Mouse (Mus musculus): ENCODE measurements around the gene Eps15l1. TPM values are rescaled to one million over a fixed set of nuclear protein-coding genes. Genes with fewer than 3 reads are reported as not detected.

Eps15l1 gene
- total and polyA plus RNA-seq, 2 experiments from 2014 or later, result 45.5 to 66.0 TPM

DNA sequence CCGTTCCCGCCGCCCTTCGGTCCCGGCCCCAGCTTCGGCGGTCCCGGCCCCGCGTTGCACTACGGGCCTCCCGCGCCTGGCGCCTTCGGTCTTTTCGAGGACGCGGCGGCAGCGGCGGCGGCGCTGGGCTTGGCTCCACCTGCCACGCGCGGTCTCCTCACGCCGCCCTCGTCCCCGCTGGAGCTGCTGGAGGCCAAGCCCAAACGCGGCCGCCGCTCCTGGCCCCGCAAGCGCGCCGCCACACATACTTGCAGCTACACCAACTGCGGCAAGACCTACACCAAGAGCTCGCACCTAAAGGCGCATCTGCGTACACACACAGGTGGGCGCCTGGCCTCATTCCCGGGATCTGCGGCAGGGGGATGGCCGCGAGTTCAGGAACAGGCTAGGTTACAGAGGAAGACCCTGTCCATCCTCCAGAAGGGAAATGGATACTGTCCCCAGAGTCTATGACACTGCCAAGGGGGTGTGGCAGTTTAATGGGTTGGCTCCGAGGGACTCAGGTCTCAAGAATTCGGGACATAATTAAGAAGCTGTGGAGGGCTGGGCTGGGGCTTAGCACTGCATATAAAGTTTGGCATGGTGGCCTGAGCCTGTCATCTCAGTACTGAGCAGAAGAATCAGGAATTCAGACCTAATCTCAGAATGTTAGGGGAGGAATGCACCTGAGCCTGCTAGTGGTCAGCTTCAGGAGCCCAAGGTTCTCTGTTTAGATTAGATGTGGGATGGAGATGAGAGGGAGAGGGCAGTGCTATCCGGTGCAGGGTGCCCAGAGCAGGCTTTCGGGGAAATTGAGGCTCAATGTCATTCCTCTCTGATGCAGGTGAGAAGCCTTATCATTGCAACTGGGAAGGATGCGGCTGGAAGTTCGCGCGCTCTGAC lies 101.1 kb downstream of the Eps15l1 start:
- H3K4me3 ChIP-seq (ENCODE audit: low read length), result peak overlapping the region; percentile 53
- DNase-seq (ENCODE audit: low spot score) (peak; percentile 15), ATAC-seq (no peak)
- H3K27me3 ChIP-seq (ENCODE audit: insufficient read depth, low read length), result peaks cover 20% of the 10 kb centered on the region
- no peaks in the 10 kb centered on the region for H3K4me1 ChIP-seq (ENCODE audit: insufficient read depth, low read length)
- H3K27ac ChIP-seq, result no peak overlapping the region
- H3K9me3 ChIP-seq (ENCODE audit: low read length), result no peaks in the 10 kb centered on the region
- H3K36me3 ChIP-seq (ENCODE audit: insufficient read depth, low read length), result no peaks in the 10 kb centered on the region
- TF ChIP-seq CTCF (IDR thresholded peaks at IDR 0.05; ENCODE audit: low read depth), result no peak
- 9% methylated on average over 51 of the region's 55 CpGs for WGBS
- H3K4me2 ChIP-seq (ENCODE audit: low read depth, low read length), result peak overlapping the region; percentile 81
- peak overlapping the region; percentile 51 for H3K9ac ChIP-seq (replicated peaks; ENCODE audit: low read length)

- ATAC-seq, result no peak
- H3K9me3 ChIP-seq (ENCODE audit: low read length), result no peaks in the 10 kb centered on the region
- no peaks in the 10 kb centered on the region for H3K4me1 ChIP-seq (ENCODE audit: insufficient read depth, low read length)
- H3K27me3 ChIP-seq (ENCODE audit: insufficient read depth, low read length), result peaks cover 20% of the 10 kb centered on the region
- 5% methylated on average over 35 of the region's 48 CpGs for WGBS
- peak overlapping the region; percentile 51 for H3K9ac ChIP-seq (replicated peaks; ENCODE audit: low read length)
- peak overlapping the region; percentile 81 for H3K4me2 ChIP-seq (ENCODE audit: low read depth, low read length)
- H3K36me3 ChIP-seq (ENCODE audit: insufficient read depth, low read length), result no peaks in the 10 kb centered on the region
- peak overlapping the region; percentile 53 for H3K4me3 ChIP-seq (ENCODE audit: low read length)
- no peak for DNase-seq (ENCODE audit: low spot score)
- no peak for TF ChIP-seq CTCF (IDR thresholded peaks at IDR 0.05; ENCODE audit: low read depth)
- peak overlapping the region; percentile 11; the same call in 1 of the 2 replicates for H3K27ac ChIP-seq
Observed at GRCm38 (mm10) chr8:72319397-72319796, 101.9 kb downstream of the Eps15l1 start.

- H3K4me2 ChIP-seq (ENCODE audit: low read depth, low read length), result peak within 1 kb of the TSS; percentile 81
- H3K27ac ChIP-seq, result peak within 1 kb of the TSS; percentile 11; the same call in 1 of the 2 replicates
- peaks cover 20% of the 10 kb centered on the region for H3K27me3 ChIP-seq (ENCODE audit: insufficient read depth, low read length)
- DNase-seq (ENCODE audit: low spot score) (peak; percentile 88), ATAC-seq (peak; percentile 95)
- H3K4me1 ChIP-seq (ENCODE audit: insufficient read depth, low read length), result no peaks in the 10 kb centered on the region
- no peaks in the 10 kb centered on the region for H3K9me3 ChIP-seq (ENCODE audit: low read length)
- TF ChIP-seq CTCF (IDR thresholded peaks at IDR 0.05; ENCODE audit: low read depth), result no peak
- H3K9ac ChIP-seq (replicated peaks; ENCODE audit: low read length), result peak within 1 kb of the TSS; percentile 51
- peak within 1 kb of the TSS; percentile 53 for H3K4me3 ChIP-seq (ENCODE audit: low read length)
- H3K36me3 ChIP-seq (ENCODE audit: insufficient read depth, low read length), result no peaks in the 10 kb centered on the region
- under 1% methylated on average over 42 of the region's 46 CpGs for WGBS
Observed at GRCm38 (mm10) chr8:72318801-72319322, 102.4 kb downstream of the Eps15l1 start, which contains the start of gene Klf2. Klf2 (plus strand) TSS chr8:72319033.

DNA sequence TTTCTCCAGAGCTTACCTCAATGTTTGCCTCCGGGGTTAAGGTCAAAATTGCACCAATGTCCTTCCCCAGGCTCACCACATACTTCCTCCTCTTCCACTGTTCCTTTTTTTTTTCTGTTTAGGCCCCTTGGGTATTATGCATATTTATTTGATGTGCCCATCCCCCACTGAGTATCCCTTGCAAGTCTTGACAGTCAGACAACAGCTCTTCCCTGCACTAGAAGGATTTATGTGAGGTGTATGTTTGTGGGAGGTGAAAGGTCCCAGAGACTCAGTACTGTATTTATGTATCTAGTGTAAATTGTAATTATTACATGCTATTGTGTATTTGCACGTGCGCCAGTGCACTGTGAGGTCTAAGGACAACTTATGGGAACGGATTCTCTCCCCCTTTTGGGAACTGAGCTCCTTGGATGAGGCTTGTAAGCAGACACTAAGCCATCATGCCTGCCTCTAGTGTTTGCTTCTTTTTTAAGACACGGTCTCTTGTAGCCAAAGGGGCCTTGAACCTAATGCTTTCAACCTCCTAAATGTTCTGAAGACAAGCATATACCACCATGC lies 103.4 kb downstream of the Eps15l1 start:
- H3K4me3 ChIP-seq (ENCODE audit: low read length), result no peak overlapping the region
- no peaks in the 10 kb centered on the region for H3K36me3 ChIP-seq (ENCODE audit: insufficient read depth, low read length)
- no peaks in the 10 kb centered on the region for H3K4me1 ChIP-seq (ENCODE audit: insufficient read depth, low read length)
- DNase-seq (ENCODE audit: low spot score), result no peak
- no peak for TF ChIP-seq CTCF (IDR thresholded peaks at IDR 0.05; ENCODE audit: low read depth)
- H3K9me3 ChIP-seq (ENCODE audit: low read length), result no peaks in the 10 kb centered on the region
- no peak for ATAC-seq
- H3K9ac ChIP-seq (replicated peaks; ENCODE audit: low read length), result no peak overlapping the region
- peaks cover 20% of the 10 kb centered on the region for H3K27me3 ChIP-seq (ENCODE audit: insufficient read depth, low read length)
- H3K4me2 ChIP-seq (ENCODE audit: low read depth, low read length), result no peak overlapping the region
- no peak overlapping the region for H3K27ac ChIP-seq
- WGBS, result 54% methylated on average over 5 of the region's 5 CpGs

DNA sequence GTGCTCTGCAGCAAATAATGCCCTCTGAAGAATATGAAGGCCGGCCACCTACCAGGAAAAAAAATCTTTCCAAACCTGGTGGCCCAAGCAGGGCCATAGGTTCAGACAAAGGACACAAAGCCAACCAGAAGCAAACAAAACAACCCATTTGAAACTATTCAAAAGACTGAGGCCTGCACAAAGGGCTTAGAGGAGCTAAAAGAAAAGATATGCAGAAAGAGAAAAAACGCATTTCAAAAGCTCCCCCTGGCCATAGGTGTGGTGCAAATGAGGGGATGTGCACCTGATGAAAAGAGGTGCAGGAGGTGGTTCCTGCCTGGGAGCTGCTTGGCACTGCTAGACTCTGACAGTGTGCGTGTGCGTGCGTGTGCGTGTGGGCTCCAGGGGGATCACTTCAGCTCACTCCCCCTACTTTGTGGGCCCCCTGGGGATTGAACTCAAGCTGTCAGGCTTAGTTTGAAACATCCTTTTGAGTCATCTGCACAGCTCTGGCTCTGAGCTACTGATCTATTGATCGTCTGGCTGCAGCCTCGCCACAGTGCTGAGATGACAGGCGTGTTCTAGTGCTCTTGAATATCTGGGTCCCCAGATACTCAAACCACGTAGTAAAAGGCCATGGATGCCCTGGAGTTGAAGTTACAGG lies 105.1 kb downstream of the Eps15l1 start:
- no peak overlapping the region for H3K4me2 ChIP-seq (ENCODE audit: low read depth, low read length)
- no peaks in the 10 kb centered on the region for H3K36me3 ChIP-seq (ENCODE audit: insufficient read depth, low read length)
- peaks cover 20% of the 10 kb centered on the region for H3K27me3 ChIP-seq (ENCODE audit: insufficient read depth, low read length)
- ATAC-seq, result no peak
- no peaks in the 10 kb centered on the region for H3K9me3 ChIP-seq (ENCODE audit: low read length)
- H3K27ac ChIP-seq, result no peak overlapping the region
- no peak overlapping the region for H3K4me3 ChIP-seq (ENCODE audit: low read length)
- no peak for DNase-seq (ENCODE audit: low spot score)
- WGBS, result 32% methylated on average over 10 of the region's 10 CpGs
- no peak for TF ChIP-seq CTCF (IDR thresholded peaks at IDR 0.05; ENCODE audit: low read depth)
- H3K9ac ChIP-seq (replicated peaks; ENCODE audit: low read length), result no peak overlapping the region
- no peaks in the 10 kb centered on the region for H3K4me1 ChIP-seq (ENCODE audit: insufficient read depth, low read length)

DNA sequence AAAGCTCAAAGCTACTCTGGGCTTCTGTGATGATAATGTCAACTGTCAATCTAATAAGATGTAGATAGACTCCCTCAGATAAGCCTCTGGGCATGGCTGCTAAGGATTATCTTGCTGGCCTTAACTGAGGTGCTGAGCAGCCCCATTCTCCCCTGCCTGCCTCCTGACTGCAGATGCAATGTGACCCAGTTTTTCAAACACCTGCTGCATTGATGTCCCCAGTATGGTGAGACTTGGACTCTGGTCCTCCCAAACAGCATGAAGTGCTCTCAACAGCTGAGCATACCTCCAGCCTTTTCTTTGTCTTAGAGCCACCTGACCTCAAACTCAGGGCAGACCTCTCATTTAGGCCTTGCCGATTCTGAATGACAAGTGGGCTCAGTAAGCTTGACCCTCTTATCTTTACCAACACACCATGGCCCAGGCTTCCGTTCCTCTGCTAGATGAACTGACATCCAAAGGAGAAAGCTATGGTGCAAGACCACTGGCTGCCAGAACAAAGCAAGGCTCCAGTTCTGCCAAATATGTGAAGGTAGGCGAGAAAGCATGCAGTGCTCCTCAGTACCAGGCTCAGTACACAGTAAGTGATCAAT lies 108.2 kb downstream of the Eps15l1 start:
- ATAC-seq, result no peak
- WGBS, result 78% methylated on average over 3 of the region's 3 CpGs
- no peak for TF ChIP-seq CTCF (IDR thresholded peaks at IDR 0.05; ENCODE audit: low read depth)

More for the DNA sequence above, 108.2 kb downstream of the Eps15l1 start:
- no peaks in the 10 kb centered on the region for H3K9me3 ChIP-seq (ENCODE audit: low read length)
- no peak overlapping the region for H3K27ac ChIP-seq
- no peak overlapping the region for H3K4me2 ChIP-seq (ENCODE audit: low read depth, low read length)
- no peak for DNase-seq (ENCODE audit: low spot score)
- no peaks in the 10 kb centered on the region for H3K4me1 ChIP-seq (ENCODE audit: insufficient read depth, low read length)
- H3K9ac ChIP-seq (replicated peaks; ENCODE audit: low read length), result no peak overlapping the region
- H3K36me3 ChIP-seq (ENCODE audit: insufficient read depth, low read length), result no peaks in the 10 kb centered on the region
- no peaks in the 10 kb centered on the region for H3K27me3 ChIP-seq (ENCODE audit: insufficient read depth, low read length)
- no peak overlapping the region for H3K4me3 ChIP-seq (ENCODE audit: low read length)
